Mouse (Mus musculus): ENCODE measurements around the gene Ptpdc1. TPM values are rescaled to one million over a fixed set of nuclear protein-coding genes. Genes with fewer than 3 reads are reported as not detected.

Ptpdc1 gene
- polyA plus RNA-seq, 1 experiment from 2014 or later = 18.6 TPM

DNA sequence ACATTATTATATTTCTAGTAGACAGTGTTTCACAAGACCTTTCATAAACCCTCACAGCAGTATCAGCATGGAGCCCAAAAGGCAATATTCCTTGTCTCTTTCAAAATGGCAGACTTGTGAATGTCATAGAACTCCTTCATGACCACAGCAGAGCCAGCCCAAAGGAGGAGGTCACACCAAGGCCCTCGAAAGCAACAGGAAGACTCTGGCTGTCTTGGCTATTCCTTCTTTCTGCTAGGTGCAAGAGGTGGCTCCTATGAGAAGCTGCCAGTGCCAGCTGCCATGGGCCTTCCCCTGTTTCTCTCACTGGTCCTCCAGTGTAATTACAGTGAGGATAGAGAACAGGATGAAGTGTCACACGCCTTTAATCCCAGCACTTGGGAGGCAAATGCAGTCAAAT lies 96.4 kb downstream of the Ptpdc1 start:
- peaks cover 2% of the 10 kb centered on the region; the same call in 1 of the 2 replicates for H3K4me1 ChIP-seq
- no peak overlapping the region for H3K4me2 ChIP-seq
- H3K9ac ChIP-seq = no peak overlapping the region
- H3K9me3 ChIP-seq = no peaks in the 10 kb centered on the region
- WGBS = 40% methylated on average over 2 of the region's 2 CpGs
- H3K36me3 ChIP-seq (replicated peaks) = no peaks in the 10 kb centered on the region
- peak; percentile 48; the same call in 1 of the 2 replicates for ATAC-seq (replicated peaks)
- no peak overlapping the region for H3K4me3 ChIP-seq
- no peaks in the 10 kb centered on the region for H3K27me3 ChIP-seq (replicated peaks)
- H3K27ac ChIP-seq = no peak overlapping the region

- Histone ChIP-seq H3K9me3 (no peaks in the 10 kb centered on the region), H3K36me3 (replicated peaks) (no peaks in the 10 kb centered on the region), H3K4me1 (peaks cover 2% of the 10 kb centered on the region; the same call in 1 of the 2 replicates), H3K4me3 (no peak overlapping the region), H3K27ac (no peak overlapping the region), H3K27me3 (replicated peaks) (no peaks in the 10 kb centered on the region), H3K9ac (no peak overlapping the region), H3K4me2 (no peak overlapping the region)
- WGBS = 55% methylated on average over 15 of the region's 15 CpGs
- peak; percentile 83 for ATAC-seq (replicated peaks)
Observed at GRCm38 (mm10) chr13:48528123-48528871, 97.2 kb downstream of the Ptpdc1 start.

MicroRNAs encoded within 50 kb of the gene (microRNA counts, 519-probe panel; counts per million panel counts)
- microRNA mmu-let-7a = 4,657 counts per million, percentile 96 among the panel's probes with 10 or more counts
- 4,520 counts per million, percentile 95 among the panel's probes with 10 or more counts for microRNA mmu-let-7d
- microRNA mmu-let-7f = 3,997 counts per million, percentile 89 among the panel's probes with 10 or more counts

Small RNAs within 50 kb of the gene (microRNA-seq; reads per million reads assigned to microRNA genes)
- gene Gm24111 (not detected), gene Mirlet7a-1 (265 reads per million, percentile 65 among the genes with 10 or more reads in this experiment), gene Mirlet7d (6,276 reads per million, percentile 93 among the genes with 10 or more reads in this experiment), gene Mirlet7f-1 (not detected)

Other genes with a start within 250 kb of the Ptpdc1 start
- gene Zfp169, start 112.2 kb downstream of the Ptpdc1 start, polyA plus RNA-seq (2015; fragmentation: Nextera tagmentation; extraction: Ambion mirVana) = 6.5 and 8.7 TPM in 2 replicates
- gene A830005F24Rik, start 112.1 kb downstream of the Ptpdc1 start, polyA plus RNA-seq (2015; fragmentation: Nextera tagmentation; extraction: Ambion mirVana) = 3.6 TPM in 2 replicates
- not detected in 2 replicates for gene Barx1, start 37.3 kb upstream of the Ptpdc1 start, polyA plus RNA-seq (2015; fragmentation: Nextera tagmentation; extraction: Ambion mirVana)
- 10.7 and 11.0 TPM in 2 replicates for gene Phf2, start 245.5 kb upstream of the Ptpdc1 start, polyA plus RNA-seq (2015; fragmentation: Nextera tagmentation; extraction: Ambion mirVana)

Measured in midbrain, embryonic 15.5 days (tissue).